Mouse (Mus musculus) lung, embryonic 14.5 days (tissue): Measurements from ENCODE around the gene Gzmf. TPM values are rescaled to one million over a fixed set of nuclear protein-coding genes. Genes with fewer than 3 reads are reported as not detected.
"Not testable (repeated sequence)": the region's sequence is repeated elsewhere in the genome, so short reads cannot be mapped to it uniquely, and the experiment has no call there.

Experiments used
- ATAC-seq: fragments of 200-750 bp; cut with Nextera tagmentation; 2 replicates; pipeline ENCODE4 v1.8.0; 2017; ENCODE audit warnings: mild to moderate bottlenecking, moderate TSS enrichment, moderate library complexity; ENCODE audit not compliant: insufficient read depth
- DNase-seq: peaks from one replicate; pipeline ENCODE4 v3.0.0-alpha.2; 2015
- H3K27ac ChIP-seq: fragments of 300-500 bp; sonication (generic); 2 replicates; pipeline ENCODE4 v1.5.1; 2014; ENCODE audit warnings: low read depth, mild to moderate bottlenecking, moderate library complexity
- H3K27me3 ChIP-seq: fragments of 300-500 bp; sonication (generic); 2 replicates; pipeline ENCODE4 v1.6.1; 2014; ENCODE audit warnings: low read length, control low read depth; ENCODE audit not compliant: insufficient read depth
- H3K36me3 ChIP-seq: fragments of 300-500 bp; sonication (generic); 2 replicates; pipeline ENCODE4 v1.6.1; 2014; ENCODE audit warnings: control low read depth; ENCODE audit not compliant: insufficient read depth
- H3K4me1 ChIP-seq: fragments of 300-500 bp; sonication (generic); 2 replicates; pipeline ENCODE4 v1.6.1; 2014; ENCODE audit warnings: antibody characterized with exemption, control low read depth; ENCODE audit not compliant: insufficient read depth
- H3K4me2 ChIP-seq: fragments of 300-500 bp; sonication (generic); 2 replicates; pipeline ENCODE4 v1.6.1; 2014; ENCODE audit warnings: mild to moderate bottlenecking
- H3K4me3 ChIP-seq: fragments of 300-500 bp; sonication (generic); 2 replicates; pipeline ENCODE4 v1.5.1; 2014; ENCODE audit warnings: low read depth, low read length
- H3K9ac ChIP-seq: fragments of 300-500 bp; sonication (generic); 2 replicates; pipeline ENCODE4 v1.6.1; 2014
- H3K9me3 ChIP-seq: fragments of 300-500 bp; sonication (generic); 2 replicates; pipeline ENCODE4 v1.6.1; 2016; ENCODE audit warnings: low read depth, low read length, control low read depth
- CTCF ChIP-seq: IDR thresholded peaks from 2 replicates; pipeline ENCODE4 v1.5.1; 2016; ENCODE audit warnings: antibody characterized with exemption, low read depth
- WGBS: fragments of 180-500 bp; shearing (Covaris S2); extraction: QIAGEN DNeasy Blood & Tissue Kit; methylation state at CpG from one replicate; pipeline ENCODE4 v1.1.7; 2014; 5-methylcytosine and 5-hydroxymethylcytosine counted together
- polyA plus RNA-seq: library from polyadenylated mRNA; unstranded; fragments of >200 nt; fragmentation: Nextera tagmentation; extraction: Ambion mirVana; gene quantifications from 2 replicates; pipeline ENCODE4 v1.2.1, GENCODE M21; 2014

Gzmf gene
- polyA plus RNA-seq, 1 experiment from 2014 or later: not detected

DNA sequence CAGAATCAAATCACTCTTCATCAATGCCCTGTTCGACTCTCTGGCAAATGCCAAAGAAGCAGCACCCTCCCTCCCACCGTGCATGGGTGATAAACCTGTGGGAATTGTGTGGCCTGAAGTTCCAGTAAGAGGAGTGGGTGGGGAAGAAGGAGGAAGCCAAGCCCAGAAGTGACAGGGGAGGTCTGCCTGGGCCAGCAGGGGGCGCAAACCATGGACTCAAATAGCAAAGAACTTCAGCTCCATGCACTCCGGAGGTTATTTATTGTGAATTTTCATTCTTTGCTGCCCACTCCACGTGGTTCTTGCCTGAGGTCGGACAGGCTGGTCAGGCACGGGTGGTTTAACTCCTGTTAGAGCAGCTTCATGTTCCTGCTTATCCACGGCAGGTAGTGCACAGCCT lies 33.6 kb downstream of the Gzmf start:
- WGBS: 20% methylated on average over 8 of the region's 8 CpGs
- peak; percentile 67 for DNase-seq

DNA sequence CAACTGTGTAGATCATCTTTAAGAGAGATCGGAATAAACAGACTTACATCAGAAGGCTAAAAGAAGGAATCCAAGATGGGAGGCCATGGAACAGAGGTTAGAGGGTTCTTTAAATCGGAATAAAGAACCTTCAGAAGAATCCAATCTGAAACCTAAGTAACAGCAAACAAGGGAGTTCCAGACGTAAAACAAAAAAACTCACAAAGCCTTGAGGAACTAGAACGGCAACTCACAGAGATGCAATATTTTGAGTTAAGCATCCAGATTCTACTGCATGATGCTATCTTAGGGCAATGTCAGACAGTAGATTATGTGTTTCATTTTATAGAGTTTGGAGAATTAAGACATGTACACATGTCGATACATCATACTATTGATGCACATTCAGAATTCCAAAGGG lies 36.7 kb downstream of the Gzmf start, which contains the start of gene Gzmn:
TSS of gene Gzmn (minus strand) at position 101 of the 400 bp plus-strand sequence.
- Histone ChIP-seq H3K4me2 (no peak within 1 kb of the TSS), H3K4me1 (no peaks in the 10 kb centered on the region), H3K9ac (no peak within 1 kb of the TSS), H3K36me3 (no peaks in the 10 kb centered on the region), H3K4me3 (no peak within 1 kb of the TSS), H3K27me3 (no peaks in the 10 kb centered on the region), H3K9me3 (no peaks in the 10 kb centered on the region), H3K27ac (no peak within 1 kb of the TSS)
- DNase-seq: no peak
- no peak for ATAC-seq
- 86% methylated on average over 5 of the region's 5 CpGs for WGBS
- TF ChIP-seq CTCF: no peak

More for the DNA sequence above, 33.6 kb downstream of the Gzmf start:
- H3K27ac ChIP-seq, H3K9ac ChIP-seq, H3K36me3 ChIP-seq, H3K4me2 ChIP-seq, H3K9me3 ChIP-seq, ATAC-seq, H3K4me3 ChIP-seq, H3K27me3 ChIP-seq, H3K4me1 ChIP-seq: not testable (repeated sequence)
- peak; percentile 74 for TF ChIP-seq CTCF

DNA sequence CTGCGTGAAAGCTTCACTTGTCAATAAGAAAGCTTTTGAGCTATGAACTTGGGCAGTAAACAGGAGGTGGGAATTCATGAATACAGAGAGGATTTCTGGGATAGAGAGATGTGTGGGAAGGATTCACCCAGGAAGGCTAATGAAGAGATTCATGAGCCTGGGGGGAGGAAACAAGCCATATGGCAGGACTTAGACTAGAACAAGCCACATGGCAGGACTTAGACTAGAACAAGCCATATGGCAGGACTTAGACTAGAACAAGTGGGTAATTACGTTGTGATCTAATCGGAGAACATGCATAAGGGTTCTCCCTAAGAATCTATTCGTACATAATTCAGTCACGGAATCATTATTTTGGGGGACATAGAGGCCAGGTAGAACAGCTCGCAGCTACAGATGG lies 37.8 kb downstream of the Gzmf start:
- H3K4me3 ChIP-seq: no peak overlapping the region
- no peaks in the 10 kb centered on the region for H3K4me1 ChIP-seq
- H3K27me3 ChIP-seq: no peaks in the 10 kb centered on the region
- DNase-seq (no peak), ATAC-seq (no peak)
- no peak overlapping the region for H3K4me2 ChIP-seq
- no peaks in the 10 kb centered on the region for H3K36me3 ChIP-seq
- WGBS: 91% methylated on average over 6 of the region's 6 CpGs
- no peak overlapping the region for H3K27ac ChIP-seq
- no peak overlapping the region for H3K9ac ChIP-seq
- no peaks in the 10 kb centered on the region for H3K9me3 ChIP-seq
- no peak for TF ChIP-seq CTCF

DNA sequence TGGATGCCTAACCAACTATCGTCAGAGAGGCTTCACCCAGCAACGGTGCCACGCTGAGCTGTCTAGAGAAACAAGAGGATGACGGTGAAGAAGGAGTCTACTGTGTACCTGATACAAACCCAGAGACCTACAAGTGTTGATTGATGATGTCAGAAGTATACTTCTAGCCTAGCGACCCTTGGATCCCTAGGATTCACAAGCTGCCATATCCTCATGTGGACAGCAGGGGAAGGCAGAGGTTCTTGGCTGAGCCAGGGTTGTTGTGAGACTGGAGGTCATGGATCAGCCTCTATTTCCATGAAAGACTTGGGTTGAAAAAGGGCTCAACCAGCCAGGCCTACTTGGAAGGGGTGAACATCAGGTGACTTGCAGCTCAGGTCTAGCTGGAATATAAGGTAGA lies 38.5 kb downstream of the Gzmf start:
- Histone ChIP-seq H3K4me2 (no peak overlapping the region), H3K27ac (no peak overlapping the region), H3K4me3 (no peak overlapping the region), H3K36me3 (no peaks in the 10 kb centered on the region), H3K4me1 (no peaks in the 10 kb centered on the region), H3K9ac (no peak overlapping the region), H3K9me3 (no peaks in the 10 kb centered on the region), H3K27me3 (no peaks in the 10 kb centered on the region)
- TF ChIP-seq CTCF: no peak
- no peak for ATAC-seq
- 88% methylated on average over 5 of the region's 5 CpGs for WGBS
- no peak for DNase-seq

DNA sequence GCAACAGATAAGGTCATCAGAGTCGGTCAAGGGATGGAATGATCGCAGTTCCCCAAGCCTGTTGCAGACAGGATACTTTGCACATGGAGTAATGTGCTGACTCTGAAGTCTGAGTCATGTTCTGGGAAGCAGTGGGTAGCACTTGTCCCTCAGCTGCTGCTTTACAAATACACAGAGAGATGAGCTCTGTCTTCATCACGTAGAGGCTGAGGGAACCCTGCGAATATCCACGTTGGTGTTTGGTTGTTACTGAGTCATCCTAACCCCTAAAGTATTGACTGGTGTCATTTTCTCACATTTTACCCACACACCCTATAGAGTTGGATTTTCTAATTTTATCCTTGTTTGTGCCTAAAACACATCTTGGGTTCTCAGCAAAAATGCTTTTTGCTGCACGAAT lies 43.2 kb downstream of the Gzmf start:
- WGBS: 69% methylated on average over 6 of the region's 6 CpGs
- Histone ChIP-seq H3K4me2 (no peak overlapping the region), H3K27ac (no peak overlapping the region), H3K4me3 (no peak overlapping the region), H3K4me1 (no peaks in the 10 kb centered on the region), H3K9ac (no peak overlapping the region), H3K27me3 (no peaks in the 10 kb centered on the region), H3K36me3 (no peaks in the 10 kb centered on the region), H3K9me3 (no peaks in the 10 kb centered on the region)
- DNase-seq (no peak), ATAC-seq (no peak)
- TF ChIP-seq CTCF: no peak

DNA sequence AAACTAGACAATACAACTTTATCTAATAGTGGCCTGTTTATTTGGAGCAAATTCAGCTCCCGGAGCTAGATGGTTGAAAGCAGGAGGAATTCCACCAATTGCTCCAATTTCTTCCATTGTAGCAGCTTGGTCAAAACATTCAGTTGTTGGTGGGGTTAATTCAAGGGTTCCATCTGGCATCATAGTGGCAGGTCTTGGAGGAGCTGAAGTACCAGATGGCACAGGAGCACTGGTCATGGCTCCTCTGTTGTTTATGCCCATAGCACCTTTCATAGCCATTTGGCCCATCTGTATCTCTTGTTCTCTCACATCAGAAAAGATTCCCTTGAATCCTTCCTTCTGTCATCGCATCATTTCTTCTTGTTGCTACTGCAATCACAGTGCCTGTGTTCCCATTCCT lies 49.1 kb downstream of the Gzmf start:
- no peak for ATAC-seq
- H3K9me3 ChIP-seq: no peaks in the 10 kb centered on the region
- WGBS: 86% methylated on average over 2 of the region's 2 CpGs
- no peaks in the 10 kb centered on the region for H3K36me3 ChIP-seq
- no peaks in the 10 kb centered on the region for H3K4me1 ChIP-seq
- no peaks in the 10 kb centered on the region for H3K27me3 ChIP-seq
- no peak overlapping the region for H3K4me2 ChIP-seq
- DNase-seq: no peak
- no peak overlapping the region for H3K9ac ChIP-seq
- no peak overlapping the region for H3K4me3 ChIP-seq
- H3K27ac ChIP-seq: no peak overlapping the region
- TF ChIP-seq CTCF: no peak

DNA sequence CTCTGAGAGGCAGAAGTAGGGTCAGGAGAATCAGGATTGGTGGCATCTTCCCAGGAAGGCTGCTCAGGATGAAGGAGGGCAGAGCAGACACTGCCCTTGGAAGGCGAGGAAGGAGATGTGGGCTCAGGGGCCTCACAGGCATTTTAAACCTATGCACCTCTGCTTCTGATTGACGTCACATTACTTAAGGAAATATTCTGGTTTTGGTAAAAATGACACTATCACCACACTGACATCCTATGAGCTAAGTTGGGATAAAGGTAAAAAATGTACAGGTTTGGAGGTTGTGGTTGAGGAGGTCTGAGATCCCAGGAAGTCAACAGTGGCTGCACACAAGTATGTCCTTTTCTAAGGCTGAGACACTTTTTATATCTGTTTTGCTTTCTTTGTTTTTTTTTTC lies 51.7 kb downstream of the Gzmf start, which contains the start of gene Gzmg:
TSS of gene Gzmg (minus strand) at position 101 of the 400 bp plus-strand sequence.
- whole genome bisulfite sequencing: 77% methylated on average over 2 of the region's 2 CpGs
- H3K4me3 ChIP-seq, ATAC-seq: not testable (repeated sequence)

DNA sequence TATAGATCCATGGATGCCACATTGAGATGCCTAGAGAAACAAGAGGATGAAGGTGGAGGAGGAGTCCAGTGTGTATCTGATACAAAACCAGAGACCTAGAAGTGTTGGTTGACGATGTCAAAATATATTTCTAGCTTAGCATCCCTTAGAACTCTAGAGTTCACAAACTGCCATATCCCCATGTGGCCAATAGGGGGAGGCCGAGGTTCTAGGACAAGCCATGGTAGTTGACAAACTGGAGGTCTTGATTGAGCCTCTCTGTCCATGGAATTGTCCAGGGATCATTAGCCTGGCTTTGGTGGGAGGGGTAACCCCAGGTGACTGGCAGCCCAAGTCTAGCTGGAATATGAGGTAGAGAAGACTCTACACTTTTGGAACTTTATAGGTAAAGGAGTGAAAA lies 55.9 kb downstream of the Gzmf start:
- H3K27ac ChIP-seq: no peak overlapping the region
- no peaks in the 10 kb centered on the region for H3K27me3 ChIP-seq
- no peaks in the 10 kb centered on the region for H3K4me1 ChIP-seq
- no peaks in the 10 kb centered on the region for H3K36me3 ChIP-seq
- H3K9me3 ChIP-seq: no peaks in the 10 kb centered on the region
- TF ChIP-seq CTCF: peak; percentile 42
- no peak for ATAC-seq
- H3K4me2 ChIP-seq: no peak overlapping the region
- no peak overlapping the region for H3K4me3 ChIP-seq
- no peak overlapping the region for H3K9ac ChIP-seq
- peak; percentile 2 for DNase-seq
- 59% methylated on average over 2 of the region's 2 CpGs for WGBS

More for the DNA sequence above, 51.7 kb downstream of the Gzmf start, which contains the start of gene Gzmg:
- H3K27ac ChIP-seq, H3K27me3 ChIP-seq, H3K4me1 ChIP-seq, DNase-seq, H3K9ac ChIP-seq, H3K36me3 ChIP-seq, H3K9me3 ChIP-seq, H3K4me2 ChIP-seq: not testable (repeated sequence)

Other genes starting within 250 kb of the Gzmf start
- not detected in 2 replicates for gene Mcpt1, start 193.4 kb downstream of the Gzmf start, polyA plus RNA-seq
- not detected in 2 replicates for gene Mcpt9, start 180.9 kb downstream of the Gzmf start, polyA plus RNA-seq
- gene Mcpt2, start 169.4 kb downstream of the Gzmf start, polyA plus RNA-seq: not detected in 2 replicates
- 0.28 TPM in 1 of 2 replicates, not detected in the other for gene Mcpt4, start 149.1 kb downstream of the Gzmf start, polyA plus RNA-seq
- 0.54 and 2.8 TPM in 2 replicates for gene Mcpt8, start 126.1 kb downstream of the Gzmf start, polyA plus RNA-seq
- gene Ctsg, start 108.8 kb downstream of the Gzmf start, polyA plus RNA-seq: not detected in 2 replicates
- not detected in 2 replicates for gene Gzme, start 90.8 kb downstream of the Gzmf start, polyA plus RNA-seq
- gene Gzmd, start 78.8 kb downstream of the Gzmf start, polyA plus RNA-seq: not detected in 2 replicates
- not detected in 2 replicates for gene Gzmg, start 51.8 kb downstream of the Gzmf start, polyA plus RNA-seq
- not detected in 2 replicates for gene Gzmn, start 36.8 kb downstream of the Gzmf start, polyA plus RNA-seq
- gene Gzmc, start 23.2 kb upstream of the Gzmf start, polyA plus RNA-seq: not detected in 2 replicates
- gene Gzmb, start 50.8 kb upstream of the Gzmf start, polyA plus RNA-seq: 0.25 and 0.38 TPM in 2 replicates
- gene Atp12a, start 153.7 kb upstream of the Gzmf start, polyA plus RNA-seq: 1.4 and 1.6 TPM in 2 replicates
- 0.84 and 2.5 TPM in 2 replicates for gene Rnf17, start 191.2 kb upstream of the Gzmf start, polyA plus RNA-seq